Mouse (Mus musculus) urinary bladder, adult 18-20 months (tissue): Measurements from ENCODE around the gene Trim8.

Source experiments
- DNase-seq, 2 experiments: peaks; one replicate each; pipeline ENCODE4 v3.0.0; 2022; ENCODE audit warnings: low spot score in 2 of 2, mixed read lengths in 2 of 2

Gene Trim8

GRCm38 (mm10) chr19:46548110-46548509 lies 46.6 kb downstream of the Trim8 start:
- DNase-seq = no peak

- DNase-seq = no peak
Observed at GRCm38 (mm10) chr19:46550385-46550784, 48.9 kb downstream of the Trim8 start.

GRCm38 (mm10) chr19:46552496-46552895 lies 51.0 kb downstream of the Trim8 start:
- no peak for DNase-seq

- DNase-seq = no peak
Observed at GRCm38 (mm10) chr19:46553541-46553955, 52.0 kb downstream of the Trim8 start.

- no peak for DNase-seq
Observed at GRCm38 (mm10) chr19:46558009-46558408, 56.5 kb downstream of the Trim8 start.

- DNase-seq = no peak
Observed at GRCm38 (mm10) chr19:46558631-46559030, 57.1 kb downstream of the Trim8 start.

GRCm38 (mm10) chr19:46562132-46562531 lies 60.6 kb downstream of the Trim8 start:
- peak; percentile 18 to 35 for DNase-seq

- DNase-seq = no peak
Observed at GRCm38 (mm10) chr19:46562581-46563515, 61.3 kb downstream of the Trim8 start.

- DNase-seq = no peak
Observed at GRCm38 (mm10) chr19:46563603-46564002, 62.1 kb downstream of the Trim8 start.

- DNase-seq = no peak
Observed at GRCm38 (mm10) chr19:46564043-46564462, 62.6 kb downstream of the Trim8 start.
